Mouse (Mus musculus): ENCODE measurements around the gene Dpf2. TPM values are rescaled to one million over a fixed set of nuclear protein-coding genes. Genes with fewer than 3 reads are reported as not detected.

Gene Dpf2
- polyA plus RNA-seq, 1 experiment, result 103 TPM

- peaks cover 1% of the 10 kb centered on the region; the same call in 1 of the 2 replicates for H3K4me1 ChIP-seq (ENCODE audit: control insufficient read depth, insufficient read depth, low read length)
- H3K4me3 ChIP-seq (replicated peaks; ENCODE audit: extremely low read depth, low read depth, low read length), result no peak overlapping the region
- 91% methylated on average over 9 of the region's 9 CpGs for WGBS
- no peak for DNase-seq
- TF ChIP-seq CTCF (IDR thresholded peaks at IDR 0.05; ENCODE audit: insufficient read depth, low read length) (no peak), POLR2A (IDR thresholded peaks at IDR 0.05; ENCODE audit: borderline replicate concordance, extremely low read depth, low read depth, low read length) (no peak)
Observed at GRCm38 (mm10) chr19:5856604-5857003, 56.2 kb downstream of the Dpf2 start.

GRCm38 (mm10) chr19:5852035-5852722, 60.6 kb downstream of the Dpf2 start:
- no peak for TF ChIP-seq POLR2A (IDR thresholded peaks at IDR 0.05; ENCODE audit: borderline replicate concordance, extremely low read depth, low read depth, low read length)
- no peak for TF ChIP-seq CTCF (IDR thresholded peaks at IDR 0.05; ENCODE audit: insufficient read depth, low read length)
- Histone ChIP-seq H3K4me3 (replicated peaks; ENCODE audit: extremely low read depth, low read depth, low read length) (no peak overlapping the region), H3K4me1 (ENCODE audit: control insufficient read depth, insufficient read depth, low read length) (peaks cover 28% of the 10 kb centered on the region)
- no peak for DNase-seq
- 73% methylated on average over 12 of the region's 12 CpGs for WGBS

- WGBS, result 41% methylated on average over 5 of the region's 5 CpGs
- DNase-seq, result no peak
- Histone ChIP-seq H3K4me1 (ENCODE audit: control insufficient read depth, insufficient read depth, low read length) (peaks cover 29% of the 10 kb centered on the region), H3K4me3 (replicated peaks; ENCODE audit: extremely low read depth, low read depth, low read length) (no peak overlapping the region)
- TF ChIP-seq CTCF (IDR thresholded peaks at IDR 0.05; ENCODE audit: insufficient read depth, low read length) (no peak), POLR2A (IDR thresholded peaks at IDR 0.05; ENCODE audit: borderline replicate concordance, extremely low read depth, low read depth, low read length) (no peak)
Observed at GRCm38 (mm10) chr19:5851481-5851971, 61.3 kb downstream of the Dpf2 start.

- WGBS, result 81% methylated on average over 3 of the region's 3 CpGs
- DNase-seq, result no peak
- Histone ChIP-seq H3K4me1 (ENCODE audit: control insufficient read depth, insufficient read depth, low read length) (peaks cover 29% of the 10 kb centered on the region), H3K4me3 (replicated peaks; ENCODE audit: extremely low read depth, low read depth, low read length) (no peak overlapping the region)
- TF ChIP-seq POLR2A (IDR thresholded peaks at IDR 0.05; ENCODE audit: borderline replicate concordance, extremely low read depth, low read depth, low read length), result no peak
- no peak for TF ChIP-seq CTCF (IDR thresholded peaks at IDR 0.05; ENCODE audit: insufficient read depth, low read length)
Observed at GRCm38 (mm10) chr19:5850860-5851259, 62.0 kb downstream of the Dpf2 start.

DNA sequence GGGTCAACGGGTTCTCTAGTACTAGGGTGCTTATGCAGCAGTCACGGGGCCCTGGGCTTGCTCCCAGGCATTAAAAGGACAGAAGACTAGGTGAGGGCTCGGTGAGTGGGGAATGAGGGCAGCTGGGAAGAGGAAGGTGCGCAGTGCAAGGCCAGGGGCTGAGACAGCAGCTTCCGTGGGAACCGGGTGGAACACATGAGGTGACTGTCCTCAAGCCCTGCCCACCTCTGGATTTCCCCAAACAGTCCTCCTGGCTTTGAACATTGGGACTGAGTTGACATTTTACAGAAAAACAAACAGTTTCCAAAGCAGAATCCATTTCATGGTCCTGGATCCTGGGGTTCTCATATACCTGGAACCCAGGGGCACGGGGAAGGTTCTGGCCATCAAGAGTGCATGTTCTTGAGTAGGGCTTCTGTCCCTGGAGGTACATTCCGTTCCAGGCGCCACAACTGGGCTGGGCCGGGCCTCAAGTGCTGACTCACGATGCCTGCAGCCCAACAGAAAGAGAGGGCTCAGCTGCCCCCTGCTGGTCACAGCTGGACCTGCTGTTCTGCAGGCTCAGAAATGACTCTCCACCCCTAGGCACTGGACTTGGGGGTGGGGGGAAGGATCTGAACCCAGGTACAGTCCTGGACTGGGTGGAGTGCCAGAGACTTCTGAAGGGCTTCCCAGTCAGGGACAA, 62.8 kb downstream of the Dpf2 start:
- Histone ChIP-seq H3K4me1 (ENCODE audit: control insufficient read depth, insufficient read depth, low read length) (peaks cover 29% of the 10 kb centered on the region), H3K4me3 (replicated peaks; ENCODE audit: extremely low read depth, low read depth, low read length) (no peak overlapping the region)
- peak; percentile 96 for DNase-seq
- peak; percentile 49; the same call in 1 of the 2 replicates for TF ChIP-seq POLR2A (IDR thresholded peaks at IDR 0.05; ENCODE audit: borderline replicate concordance, extremely low read depth, low read depth, low read length)
- peak; percentile 88 for TF ChIP-seq CTCF (IDR thresholded peaks at IDR 0.05; ENCODE audit: insufficient read depth, low read length)
- WGBS, result 13% methylated on average over 11 of the region's 11 CpGs

DNA sequence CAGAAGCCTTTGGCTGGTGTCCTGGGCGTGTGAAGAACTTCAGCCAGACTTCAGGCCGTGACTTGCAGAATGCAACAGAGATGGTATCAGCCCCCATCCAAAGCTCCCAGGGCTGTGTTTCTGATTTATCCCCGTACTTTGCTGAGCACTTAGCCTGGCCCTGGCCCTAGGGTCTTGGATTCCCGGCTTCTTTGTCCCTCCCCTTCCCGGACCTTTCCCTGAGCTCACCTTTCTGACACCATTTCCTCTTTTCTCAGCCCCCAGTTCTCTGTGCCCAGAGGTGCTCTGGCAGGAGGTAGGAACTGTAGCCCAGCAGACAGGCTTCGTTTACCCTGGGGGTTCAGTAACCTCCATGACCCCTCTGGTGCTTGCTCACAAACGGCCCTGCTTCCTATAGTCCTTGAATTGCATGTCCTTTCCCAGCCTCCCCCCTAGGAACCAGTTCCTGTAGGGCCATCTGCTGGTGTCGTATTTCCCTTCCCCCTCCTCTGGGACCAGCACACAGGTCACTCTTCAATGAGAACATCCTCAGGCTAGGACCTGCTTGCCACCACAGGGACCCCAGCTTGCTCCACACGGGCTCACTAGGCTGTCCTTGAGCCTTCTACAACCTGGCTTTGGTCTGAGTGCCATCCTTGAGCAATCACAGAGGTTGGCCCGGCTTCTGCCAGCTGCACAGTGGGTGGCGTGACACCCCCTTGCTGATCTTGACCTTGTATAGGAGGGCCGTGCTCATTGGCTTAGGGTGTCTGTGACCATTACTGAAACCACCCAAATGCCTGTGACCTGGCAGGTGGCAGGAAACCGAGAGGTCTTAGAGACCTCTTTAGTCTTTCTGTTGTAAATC, 63.8 kb downstream of the Dpf2 start:
- TF ChIP-seq POLR2A (IDR thresholded peaks at IDR 0.05; ENCODE audit: borderline replicate concordance, extremely low read depth, low read depth, low read length), result peak; percentile 77; the same call in 1 of the 2 replicates
- no peak for TF ChIP-seq CTCF (IDR thresholded peaks at IDR 0.05; ENCODE audit: insufficient read depth, low read length)
- no peak for DNase-seq
- peak overlapping the region; percentile 41 for H3K4me3 ChIP-seq (replicated peaks; ENCODE audit: extremely low read depth, low read depth, low read length)
- H3K4me1 ChIP-seq (ENCODE audit: control insufficient read depth, insufficient read depth, low read length), result peaks cover 29% of the 10 kb centered on the region
- WGBS, result 19% methylated on average over 13 of the region's 13 CpGs

- 10% methylated on average over 14 of the region's 14 CpGs for WGBS
- DNase-seq, result peak; percentile 72
- Histone ChIP-seq H3K4me3 (replicated peaks; ENCODE audit: extremely low read depth, low read depth, low read length) (peak overlapping the region; percentile 41), H3K4me1 (ENCODE audit: control insufficient read depth, insufficient read depth, low read length) (peaks cover 29% of the 10 kb centered on the region)
- TF ChIP-seq CTCF (IDR thresholded peaks at IDR 0.05; ENCODE audit: insufficient read depth, low read length) (no peak), POLR2A (IDR thresholded peaks at IDR 0.05; ENCODE audit: borderline replicate concordance, extremely low read depth, low read depth, low read length) (peak; percentile 45; the same call in 1 of the 2 replicates)
Observed at GRCm38 (mm10) chr19:5848032-5848825, 64.6 kb downstream of the Dpf2 start.

DNA sequence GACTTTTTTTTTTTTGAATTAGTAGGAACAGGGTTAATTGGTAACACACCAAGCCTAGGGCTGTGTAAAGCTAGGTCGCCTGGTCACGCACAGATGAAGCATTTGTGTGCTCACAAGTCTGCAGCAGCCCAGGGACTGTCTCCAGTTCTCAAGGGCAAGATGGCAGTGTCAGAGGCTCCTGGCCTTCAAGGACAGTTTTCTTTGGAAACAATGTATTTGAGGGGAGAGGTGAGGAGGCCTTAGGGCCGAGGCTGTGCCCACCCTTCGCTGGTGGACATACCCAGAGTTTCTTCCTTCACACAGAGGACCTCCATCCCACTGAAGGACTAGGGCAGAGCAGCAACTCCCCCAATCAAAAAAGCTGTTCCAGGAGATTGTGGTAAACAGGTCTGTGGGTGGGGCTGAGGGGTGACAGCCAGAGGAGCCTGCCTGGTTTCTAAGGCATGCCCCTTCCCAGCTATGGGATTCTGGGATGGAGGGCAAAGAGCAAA, 65.5 kb downstream of the Dpf2 start:
- 0 out of 2 replicates have a peak, but pooled peaks have one; percentile 29 for TF ChIP-seq POLR2A (IDR thresholded peaks at IDR 0.05; ENCODE audit: borderline replicate concordance, extremely low read depth, low read depth, low read length)
- no peak for TF ChIP-seq CTCF (IDR thresholded peaks at IDR 0.05; ENCODE audit: insufficient read depth, low read length)
- 34% methylated on average over 4 of the region's 4 CpGs for WGBS
- H3K4me1 ChIP-seq (ENCODE audit: control insufficient read depth, insufficient read depth, low read length), result peaks cover 31% of the 10 kb centered on the region
- peak overlapping the region; percentile 30 for H3K4me3 ChIP-seq (replicated peaks; ENCODE audit: extremely low read depth, low read depth, low read length)
- peak; percentile 57 for DNase-seq
